12 mouse cellular contexts compared by ENCODE assay signal in the genomic region with DNA sequence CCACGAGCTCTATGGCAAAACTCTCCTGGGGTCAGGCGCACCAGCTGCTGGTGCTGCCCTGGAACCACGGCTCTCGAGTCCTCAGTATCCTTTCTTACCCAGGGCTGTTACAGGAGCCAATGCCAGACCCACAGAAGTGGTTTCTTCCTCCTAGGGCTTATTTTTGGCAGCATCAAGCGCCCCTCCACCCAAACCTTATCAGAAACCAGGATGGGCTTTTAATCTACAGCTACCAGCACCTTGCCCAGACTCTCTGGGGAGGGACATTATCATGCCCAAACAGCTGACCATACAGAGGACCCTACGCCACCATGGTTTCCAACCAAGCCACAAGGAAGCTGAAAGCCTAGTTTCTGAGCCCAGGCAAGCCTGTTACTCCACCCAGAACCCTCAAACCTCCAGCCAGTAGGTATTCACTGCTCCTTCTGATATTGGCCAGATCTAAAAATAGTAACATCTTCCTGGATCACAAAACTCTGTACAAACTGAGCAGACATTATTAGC. TPM values are rescaled to one million over a fixed set of nuclear protein-coding genes. Genes with fewer than 3 reads are reported as not detected.
DNase-seq lines count a peak whose midpoint lies in the region; ATAC-seq and TF ChIP-seq lines count a peak whose summit lies in the region.
"Had no signal": no experiment of that assay in that cellular context is flagged by ENCODE, and none has a peak within 500 bp of the region (broad histone marks: within the 10 kb centered on the region; RNA-seq: fewer than 3 reads in every experiment).

No protein-coding gene starts in this region.

- 53% methylated on average over 6 of the region's 6 CpGs for WGBS in heart, adult 2 months
- 80% methylated on average over 6 of the region's 6 CpGs for WGBS in midbrain, embryonic 10.5 days
- 73% methylated on average over 6 of the region's 6 CpGs for WGBS in midbrain, postnatal 0 days
- 85% methylated on average over 6 of the region's 6 CpGs for WGBS in forebrain, embryonic 15.5 days

- H3K4me1 ChIP-seq in heart, adult 2 months (ENCODE audit: control insufficient read depth, insufficient read depth, low read length): peaks cover 18% of the 10 kb centered on the region
- H3K4me1 ChIP-seq in midbrain, embryonic 10.5 days: peaks cover 92% of the 10 kb centered on the region
- peaks cover 13% of the 10 kb centered on the region; the same call in 1 of the 2 replicates for H3K4me1 ChIP-seq in midbrain, postnatal 0 days (ENCODE audit: insufficient read depth, low read length)
- peaks cover 67% of the 10 kb centered on the region for H3K4me1 ChIP-seq in forebrain, embryonic 15.5 days

- no peak for TF ChIP-seq POLR2A in heart, adult 2 months (IDR thresholded peaks at IDR 0.05; ENCODE audit: insufficient read depth, low read depth, low read length)

- peak in 1 of 2 experiments; percentile 17 for DNase-seq in heart, adult 2 months
- no peak for DNase-seq in heart, postnatal 14 days
- DNase-seq in midbrain, embryonic 10.5 days (ENCODE audit: low spot score): no peak
- DNase-seq in midbrain, postnatal 0 days (ENCODE audit: low spot score): no peak
- peak; percentile 69 to 73 for DNase-seq in spleen, postnatal 10 days (ENCODE audit: low spot score in 2 of 2)
- DNase-seq in B cell, adult 2 months: no peak
- no peak for DNase-seq in cerebellum, postnatal 14 days
- DNase-seq: gastrocnemius, postnatal 25 days; kidney, postnatal 36 days; right cerebral cortex, postnatal 4 days had no signal

- no peak for TF ChIP-seq EP300 in heart, adult 2 months (IDR thresholded peaks at IDR 0.05; ENCODE audit: insufficient read depth, low read depth, low read length)

- no peak for TF ChIP-seq CTCF in heart, adult 2 months (IDR thresholded peaks at IDR 0.05)
- no peak for TF ChIP-seq CTCF in midbrain, postnatal 0 days (IDR thresholded peaks at IDR 0.05)

- peaks cover 35% of the 10 kb centered on the region for H3K36me3 ChIP-seq in heart, adult 2 months (ENCODE audit: control insufficient read depth, insufficient read depth, low read length)
- peaks cover 36% of the 10 kb centered on the region for H3K36me3 ChIP-seq in midbrain, embryonic 10.5 days
- no peaks in the 10 kb centered on the region for H3K36me3 ChIP-seq in midbrain, postnatal 0 days (ENCODE audit: insufficient read depth, low read length)
- H3K36me3 ChIP-seq in forebrain, embryonic 15.5 days: peaks cover 4% of the 10 kb centered on the region; the same call in 1 of the 2 replicates

- ATAC-seq in midbrain, postnatal 0 days (ENCODE audit: low FRiP score): no peak
- no peak for ATAC-seq in forebrain, embryonic 15.5 days (replicated peaks)

- no peaks in the 10 kb centered on the region for H3K9me3 ChIP-seq in midbrain, embryonic 10.5 days (replicated peaks)
- H3K9me3 ChIP-seq in midbrain, postnatal 0 days (ENCODE audit: low read length): no peaks in the 10 kb centered on the region
- H3K9me3 ChIP-seq in forebrain, embryonic 15.5 days: no peaks in the 10 kb centered on the region

- no peak overlapping the region for H3K4me3 ChIP-seq in heart, adult 2 months
- H3K4me3 ChIP-seq in midbrain, embryonic 10.5 days: no peak overlapping the region
- no peak overlapping the region for H3K4me3 ChIP-seq in midbrain, postnatal 0 days (ENCODE audit: low read depth, low read length)
- no peak overlapping the region for H3K4me3 ChIP-seq in forebrain, embryonic 15.5 days

- intact Hi-C loops in heart, adult 2 months (cut with DNase I): no loop called here
- intact Hi-C loops in heart, postnatal 14 days (cut with DNase I): no loop called here

- no peaks in the 10 kb centered on the region for H3K79me2 ChIP-seq in heart, adult 2 months (replicated peaks; ENCODE audit: control insufficient read depth, insufficient read depth, low read length)

- no peak overlapping the region for H3K9ac ChIP-seq in heart, adult 2 months (ENCODE audit: low read depth, low read length)
- H3K9ac ChIP-seq in midbrain, postnatal 0 days (replicated peaks; ENCODE audit: low read length, poor library complexity, severe bottlenecking): no peak overlapping the region
- H3K9ac ChIP-seq in forebrain, embryonic 15.5 days (replicated peaks): no peak overlapping the region

- H3K27ac ChIP-seq in heart, adult 2 months: peak overlapping the region; percentile 24; the same call in 1 of the 2 replicates
- H3K27ac ChIP-seq in midbrain, embryonic 10.5 days (replicated peaks): peak overlapping the region; percentile 84
- H3K27ac ChIP-seq in midbrain, postnatal 0 days (ENCODE audit: low read depth, low read length): no peak overlapping the region
- peak overlapping the region; percentile 46; the same call in 1 of the 2 replicates for H3K27ac ChIP-seq in forebrain, embryonic 15.5 days (replicated peaks)
- H3K27ac ChIP-seq: macrophage had no signal

- H3K27me3 ChIP-seq in heart, adult 2 months (ENCODE audit: control insufficient read depth, insufficient read depth, low read length): no peaks in the 10 kb centered on the region
- no peaks in the 10 kb centered on the region for H3K27me3 ChIP-seq in midbrain, embryonic 10.5 days (ENCODE audit: low read depth, poor library complexity, severe bottlenecking)
- H3K27me3 ChIP-seq in midbrain, postnatal 0 days (ENCODE audit: insufficient read depth, low read length): no peaks in the 10 kb centered on the region
- H3K27me3 ChIP-seq in forebrain, embryonic 15.5 days: no peaks in the 10 kb centered on the region

- H3K4me2 ChIP-seq in midbrain, postnatal 0 days (ENCODE audit: low read depth, low read length, poor library complexity, severe bottlenecking): no peak overlapping the region
- H3K4me2 ChIP-seq in forebrain, embryonic 15.5 days (replicated peaks): no peak overlapping the region

RNA-seq across cellular contexts. Expression of a gene that starts 5.8 kb away (rescaled TPM):
- 10 to 100 TPM; 29.9 to 31.0 TPM for total RNA-seq in heart, adult 2 months (2021)
- 33.5 and 35.9 TPM in 2 replicates for polyA plus RNA-seq in heart, adult 2 months (2012; rRNA removed)
- total RNA-seq in heart, postnatal 14 days (2021): 10 to 100 TPM; 37.3 to 47.7 TPM
- 107 and 161 TPM in 2 replicates for polyA plus RNA-seq in midbrain, embryonic 10.5 days (2016; fragmentation: Nextera tagmentation; extraction: Ambion mirVana)
- 12.0 and 19.8 TPM in 2 replicates for total RNA-seq in midbrain, postnatal 0 days (2014; rRNA removed)
- 8.9 and 9.9 TPM in 2 replicates for polyA plus RNA-seq in midbrain, postnatal 0 days (2015; fragmentation: Nextera tagmentation; extraction: Ambion mirVana)
- 69.4 and 76.8 TPM in 2 replicates for polyA plus RNA-seq in forebrain, embryonic 15.5 days (2015; fragmentation: Nextera tagmentation; extraction: Ambion mirVana)

RNA-seq across cellular contexts. Expression of a gene that starts 36.1 kb away (rescaled TPM):
- 1 to 10 TPM; 9.3 to 9.4 TPM for total RNA-seq in heart, adult 2 months (2021)
- polyA plus RNA-seq in heart, adult 2 months (2012; rRNA removed): 14.5 and 17.0 TPM in 2 replicates
- total RNA-seq in heart, postnatal 14 days (2021): 10 to 100 TPM; 13.5 to 17.4 TPM
- polyA plus RNA-seq in midbrain, embryonic 10.5 days (2016; fragmentation: Nextera tagmentation; extraction: Ambion mirVana): 2.8 and 6.5 TPM in 2 replicates
- 17.0 and 17.1 TPM in 2 replicates for total RNA-seq in midbrain, postnatal 0 days (2014; rRNA removed)
- polyA plus RNA-seq in midbrain, postnatal 0 days (2015; fragmentation: Nextera tagmentation; extraction: Ambion mirVana): 24.8 and 26.3 TPM in 2 replicates
- polyA plus RNA-seq in forebrain, embryonic 15.5 days (2015; fragmentation: Nextera tagmentation; extraction: Ambion mirVana): 4.2 and 6.4 TPM in 2 replicates
- polyA plus RNA-seq: macrophage had no signal

RNA-seq across cellular contexts. Expression of a gene that starts 37.9 kb away (rescaled TPM):
- total RNA-seq in heart, adult 2 months (2021): not detected
- 0.16 TPM in 1 of 2 replicates, not detected in the other for polyA plus RNA-seq in heart, adult 2 months (2012; rRNA removed)
- total RNA-seq in heart, postnatal 14 days (2021): not detected
- not detected in 2 replicates for polyA plus RNA-seq in midbrain, embryonic 10.5 days (2016; fragmentation: Nextera tagmentation; extraction: Ambion mirVana)
- 0.24 and 0.99 TPM in 2 replicates for total RNA-seq in midbrain, postnatal 0 days (2014; rRNA removed)
- 0.21 and 0.48 TPM in 2 replicates for polyA plus RNA-seq in midbrain, postnatal 0 days (2015; fragmentation: Nextera tagmentation; extraction: Ambion mirVana)
- 0.17 and 0.24 TPM in 2 replicates for polyA plus RNA-seq in forebrain, embryonic 15.5 days (2015; fragmentation: Nextera tagmentation; extraction: Ambion mirVana)
- total RNA-seq: gastrocnemius, postnatal 25 days had no signal
- polyA plus RNA-seq: macrophage had no signal

Comparison
In these comparisons a context has a peak if more than half of its experiments do, and no peak if none do; other contexts are left out.
1. DNase-seq: peak in spleen, postnatal 10 days (2 of 2); none in heart, postnatal 14 days (0 of 2), midbrain, embryonic 10.5 days (single experiment), midbrain, postnatal 0 days (single experiment), B cell, adult 2 months (0 of 2) and cerebellum, postnatal 14 days (0 of 2).